Mouse (Mus musculus) small intestine, adult 2 months (tissue): ENCODE data around the gene Irf2bp1.

Experiments used
- CTCF ChIP-seq: fragments of 200-500 bp; IDR thresholded peaks from 2 replicates; pipeline ENCODE4 v1.5.1; 2012; ENCODE audit warnings: low read depth, mild to moderate bottlenecking, control low read depth, inconsistent platforms, low read length, moderate library complexity, mixed read lengths; ENCODE audit not compliant: insufficient replicate concordance, insufficient read length; ENCODE audit errors: extremely low read depth
- POLR2A ChIP-seq: fragments of 200-500 bp; IDR thresholded peaks from 2 replicates; pipeline ENCODE4 v1.6.1; 2012; ENCODE audit warnings: low read depth, mild to moderate bottlenecking, control low read depth, inconsistent platforms, low read length, moderate library complexity

DNA sequence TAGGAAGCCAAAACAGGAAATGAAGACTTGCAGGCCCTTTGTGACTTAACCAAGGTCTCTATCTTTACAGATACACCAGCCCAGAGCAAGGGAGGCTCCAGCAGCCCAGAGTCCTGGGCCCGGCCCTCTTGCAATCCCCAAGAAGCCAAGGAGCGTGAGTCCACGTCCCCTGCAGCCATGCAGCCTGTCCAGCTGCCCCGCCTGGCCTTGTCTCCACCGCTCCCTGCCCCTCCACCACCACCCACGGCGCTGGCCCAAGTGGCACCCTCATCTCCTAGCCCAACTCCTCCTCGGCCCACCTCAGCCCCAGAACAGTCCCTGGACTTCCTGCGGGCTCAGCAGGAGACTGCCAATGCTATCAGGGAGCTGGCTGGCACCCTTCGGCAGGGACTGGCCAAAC lies 3.4 kb upstream of the Irf2bp1 start:
- no peak for TF ChIP-seq CTCF
- no peak for TF ChIP-seq POLR2A
